Mouse (Mus musculus) E14TG2a.4 (cell line): ENCODE data around the gene Mphosph9.

Experiments
- CTCF ChIP-seq: conservative IDR thresholded peaks from 2 replicates; pipeline ENCODE4 v1.5.1; 2014; ENCODE audit warnings: low read length
- NANOG ChIP-seq: IDR thresholded peaks from 2 replicates; pipeline ENCODE4 v1.6.1; 2014; ENCODE audit warnings: borderline replicate concordance, low read length, mixed read lengths
- POU5F1 ChIP-seq: IDR thresholded peaks from 2 replicates; pipeline ENCODE4 v1.6.1; 2014; ENCODE audit warnings: low read length, borderline replicate concordance

- no peak for TF ChIP-seq CTCF
- TF ChIP-seq NANOG, result no peak
- TF ChIP-seq POU5F1, result no peak
Observed at GRCm38 (mm10) chr5:124337909-124338308, 10.1 kb upstream of the Mphosph9 start.
